Mouse (Mus musculus): ENCODE results near the gene Yipf2. TPM values are rescaled to one million over a fixed set of nuclear protein-coding genes. Genes with fewer than 3 reads are reported as not detected.
"Not testable (repeated sequence)": the region's sequence is repeated elsewhere in the genome, so short reads cannot be mapped to it uniquely, and the experiment has no call there.

The Yipf2 gene
- polyA plus RNA-seq, 1 experiment from 2014 or later: 23.8 TPM

DNA sequence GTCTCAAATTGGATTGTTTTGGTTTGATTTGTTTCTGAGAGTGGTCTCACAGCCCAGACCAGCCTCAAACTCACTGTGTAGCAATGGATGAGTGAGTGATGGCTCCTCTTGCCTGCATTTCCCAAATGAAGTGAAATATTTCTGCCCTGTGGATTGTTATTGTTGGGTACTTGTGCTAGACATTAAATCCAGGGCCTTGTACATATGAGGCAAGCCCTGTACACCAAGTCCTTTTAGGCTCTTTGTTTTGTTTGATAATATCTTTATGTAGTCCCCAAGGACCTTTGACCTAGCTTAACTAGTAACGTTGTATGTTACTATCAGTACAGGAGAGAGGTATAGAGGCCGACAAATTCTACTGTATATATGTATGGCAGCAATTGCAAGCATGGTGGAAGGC, 2.2 kb upstream of the Yipf2 start:
- ATAC-seq (ENCODE audit: insufficient number of reproducible peaks, insufficient read depth, low FRiP score, low TSS enrichment, low read depth): no peak
- no peaks in the 10 kb centered on the region for H3K27me3 ChIP-seq
- H3K36me3 ChIP-seq: peaks cover 25% of the 10 kb centered on the region
- H3K9ac ChIP-seq: no peak overlapping the region
- 80% methylated on average over 2 of the region's 2 CpGs for WGBS
- H3K4me3 ChIP-seq: no peak overlapping the region
- H3K4me2 ChIP-seq: no peak overlapping the region
- H3K9me3 ChIP-seq: no peaks in the 10 kb centered on the region
- H3K27ac ChIP-seq: no peak overlapping the region
- peaks cover 36% of the 10 kb centered on the region for H3K4me1 ChIP-seq

DNA sequence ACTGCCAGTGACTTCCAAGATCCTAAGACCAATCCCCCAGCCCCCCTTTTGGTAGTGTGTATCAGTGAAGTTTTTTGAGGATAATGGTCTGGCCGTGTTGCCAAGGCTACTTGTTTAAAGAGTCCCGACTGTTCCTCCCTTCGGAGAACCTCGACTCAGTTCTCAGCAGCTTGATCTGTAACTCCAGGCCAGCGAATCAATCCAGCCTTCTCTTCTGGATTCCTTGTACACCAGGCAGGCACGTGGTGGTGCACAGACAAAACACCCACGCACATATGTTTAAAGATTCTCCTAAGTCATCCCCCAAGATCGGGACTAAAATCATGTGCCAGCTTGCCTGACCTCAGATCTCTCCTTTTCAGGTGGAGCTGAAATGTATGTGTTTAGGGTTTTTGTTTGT, 1.7 kb upstream of the Yipf2 start:
- peak overlapping the region; percentile 99 for H3K4me3 ChIP-seq
- H3K36me3 ChIP-seq: peaks cover 30% of the 10 kb centered on the region
- H3K4me1 ChIP-seq: peaks cover 36% of the 10 kb centered on the region
- peak overlapping the region; percentile 96 for H3K9ac ChIP-seq
- H3K27ac ChIP-seq; ATAC-seq (ENCODE audit: insufficient number of reproducible peaks, insufficient read depth, low FRiP score, low TSS enrichment, low read depth); H3K27me3 ChIP-seq; H3K9me3 ChIP-seq: not testable (repeated sequence)
- peak overlapping the region; percentile 96 for H3K4me2 ChIP-seq
- 90% methylated on average over 8 of the region's 8 CpGs for WGBS

DNA sequence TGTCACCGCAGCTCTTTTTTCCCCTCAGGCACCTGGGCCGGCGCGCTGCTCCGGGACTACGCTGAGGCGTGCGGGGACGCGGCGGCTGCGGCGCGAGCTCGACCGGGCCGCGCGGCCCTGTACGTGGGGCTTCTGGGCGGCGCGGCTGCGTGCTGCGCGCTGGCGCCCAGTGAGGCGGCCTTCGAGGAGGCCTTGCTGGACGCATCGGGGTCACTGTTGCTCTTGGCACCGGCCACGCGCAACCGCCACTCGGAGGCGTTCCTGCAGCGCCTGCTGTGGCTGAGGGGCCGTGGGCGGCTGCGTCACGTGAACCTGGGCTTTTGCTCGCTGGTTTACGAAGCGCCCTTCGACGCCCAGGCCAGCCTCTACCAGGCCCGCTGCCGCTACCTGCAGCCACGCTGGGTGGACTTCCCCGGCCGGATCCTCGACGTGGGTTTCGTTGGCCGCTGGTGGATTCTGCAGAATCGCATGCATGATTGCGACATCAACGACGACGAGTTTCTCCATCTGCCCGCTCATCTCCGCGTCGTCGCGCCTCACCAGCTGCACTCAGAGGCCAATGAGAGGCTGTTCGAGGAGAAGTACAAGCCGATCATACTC, 594 bp upstream of the Yipf2 start:
- Histone ChIP-seq H3K9me3 (no peaks in the 10 kb centered on the region), H3K4me1 (peaks cover 36% of the 10 kb centered on the region), H3K27me3 (no peaks in the 10 kb centered on the region), H3K4me3 (peak overlapping the region; percentile 99), H3K27ac (peak overlapping the region; percentile 88), H3K9ac (peak overlapping the region; percentile 96), H3K36me3 (peaks cover 42% of the 10 kb centered on the region), H3K4me2 (peak overlapping the region; percentile 96)
- WGBS: 1% methylated on average over 69 of the region's 69 CpGs
- peak; percentile 45 for ATAC-seq (ENCODE audit: insufficient number of reproducible peaks, insufficient read depth, low FRiP score, low TSS enrichment, low read depth)

DNA sequence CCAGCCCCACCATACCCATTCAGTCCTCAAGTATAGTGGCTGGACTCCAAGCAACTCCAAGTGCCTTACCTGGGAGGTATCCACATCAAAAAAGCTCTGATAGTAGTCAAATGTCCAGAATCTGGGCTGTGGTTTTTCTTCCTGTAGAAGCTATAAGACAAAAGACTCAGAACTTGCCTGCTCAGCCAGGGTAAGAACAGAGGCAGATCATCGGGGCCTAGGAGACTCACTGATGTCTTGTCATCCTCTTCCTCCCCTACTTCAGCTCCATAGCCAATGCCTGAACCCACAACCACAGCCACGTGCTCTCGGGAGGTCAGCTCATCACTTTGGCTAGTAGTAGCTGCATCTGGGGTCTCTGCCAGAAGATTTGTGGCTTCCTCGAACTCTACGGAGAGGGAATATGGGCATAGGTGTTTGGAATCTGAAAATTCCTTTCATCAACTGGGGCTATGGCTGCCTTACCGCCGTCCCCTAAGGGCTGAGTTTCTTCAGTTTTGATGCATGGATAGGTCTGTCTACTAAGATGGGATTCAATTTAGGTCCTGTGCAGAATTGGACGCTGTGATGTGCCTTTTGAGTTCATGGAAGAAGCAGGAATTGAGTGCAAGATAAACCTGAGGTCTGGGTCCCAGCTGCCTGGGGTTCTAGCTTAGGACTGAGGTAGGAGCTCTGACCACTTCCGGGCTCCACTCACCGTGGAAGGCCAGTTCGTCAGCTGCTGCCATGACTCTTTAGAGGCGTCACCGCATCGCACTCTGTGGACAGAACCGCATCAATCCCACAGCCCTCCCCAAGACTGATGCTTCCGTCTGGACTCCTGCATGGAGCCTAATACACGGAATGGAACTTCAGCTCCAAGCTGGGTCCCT, 561 bp downstream of the Yipf2 start:
- peak overlapping the region; percentile 99 for H3K4me3 ChIP-seq
- H3K4me1 ChIP-seq: peaks cover 36% of the 10 kb centered on the region
- H3K27me3 ChIP-seq: no peaks in the 10 kb centered on the region
- 17% methylated on average over 17 of the region's 17 CpGs for WGBS
- H3K36me3 ChIP-seq: peaks cover 53% of the 10 kb centered on the region
- H3K9me3 ChIP-seq: no peaks in the 10 kb centered on the region
- peak overlapping the region; percentile 96 for H3K9ac ChIP-seq
- peak overlapping the region; percentile 96 for H3K4me2 ChIP-seq
- ATAC-seq (ENCODE audit: insufficient number of reproducible peaks, insufficient read depth, low FRiP score, low TSS enrichment, low read depth): peak; percentile 64
- peak overlapping the region; percentile 74 for H3K27ac ChIP-seq

GRCm38 (mm10) chr9:21591127-21591830, 1.3 kb downstream of the Yipf2 start:
- peaks cover 36% of the 10 kb centered on the region for H3K4me1 ChIP-seq
- no peak overlapping the region for H3K27ac ChIP-seq
- H3K4me3 ChIP-seq: peak overlapping the region; percentile 99
- 85% methylated on average over 6 of the region's 6 CpGs for WGBS
- H3K27me3 ChIP-seq: no peaks in the 10 kb centered on the region
- H3K4me2 ChIP-seq: peak overlapping the region; percentile 96; the same call in 1 of the 2 replicates
- H3K9ac ChIP-seq: no peak overlapping the region
- H3K36me3 ChIP-seq: peaks cover 56% of the 10 kb centered on the region
- no peaks in the 10 kb centered on the region for H3K9me3 ChIP-seq
- no peak for ATAC-seq (ENCODE audit: insufficient number of reproducible peaks, insufficient read depth, low FRiP score, low TSS enrichment, low read depth)

DNA sequence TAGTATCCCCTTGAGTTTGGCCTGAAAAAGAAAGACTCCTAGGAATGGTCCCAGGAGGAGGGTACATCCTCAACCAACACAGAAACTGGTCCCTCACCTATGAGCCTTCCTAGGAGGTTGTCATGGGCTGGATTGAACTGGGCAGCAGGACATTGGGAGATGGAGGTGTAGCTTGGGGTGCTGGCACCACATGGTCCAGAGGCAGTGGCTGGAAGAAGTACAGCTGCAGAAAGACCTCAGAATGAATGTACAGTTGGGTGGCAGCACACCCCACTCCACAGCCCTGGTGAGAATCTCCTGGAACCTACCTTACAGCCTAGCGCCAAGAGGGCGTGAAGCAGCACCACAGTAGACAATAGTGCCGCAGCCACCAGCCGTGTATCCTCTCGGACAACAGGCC, 3.1 kb downstream of the Yipf2 start:
- no peaks in the 10 kb centered on the region for H3K9me3 ChIP-seq
- no peak overlapping the region for H3K4me3 ChIP-seq
- no peak overlapping the region for H3K4me2 ChIP-seq
- H3K36me3 ChIP-seq: peaks cover 59% of the 10 kb centered on the region
- H3K4me1 ChIP-seq: peaks cover 26% of the 10 kb centered on the region
- no peak overlapping the region for H3K27ac ChIP-seq
- no peaks in the 10 kb centered on the region for H3K27me3 ChIP-seq
- ATAC-seq (ENCODE audit: insufficient number of reproducible peaks, insufficient read depth, low FRiP score, low TSS enrichment, low read depth): no peak
- WGBS: 92% methylated on average over 5 of the region's 5 CpGs
- no peak overlapping the region for H3K9ac ChIP-seq

DNA sequence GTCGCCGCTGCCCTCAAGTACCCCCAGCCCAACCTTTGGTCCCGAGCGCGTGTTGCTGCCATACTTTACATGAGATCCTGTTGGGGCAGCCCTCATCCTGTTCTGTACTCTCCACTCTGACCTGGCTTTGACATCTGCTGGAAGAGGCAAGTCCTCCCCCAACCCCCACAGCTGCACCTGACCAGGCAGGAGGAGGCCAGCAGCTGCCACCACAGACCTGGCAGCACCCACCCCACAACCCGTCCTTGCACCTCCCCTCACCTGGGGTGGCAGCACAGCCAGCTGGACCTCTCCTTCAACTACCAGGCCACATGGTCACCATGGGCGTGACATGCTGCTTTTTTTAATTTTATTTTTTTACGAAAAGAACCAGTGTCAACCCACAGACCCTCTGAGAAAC, 4.3 kb downstream of the Yipf2 start:
- Histone ChIP-seq H3K9me3 (no peaks in the 10 kb centered on the region), H3K27me3 (no peaks in the 10 kb centered on the region), H3K9ac (no peak overlapping the region), H3K4me3 (no peak overlapping the region), H3K36me3 (peaks cover 70% of the 10 kb centered on the region), H3K27ac (no peak overlapping the region), H3K4me1 (peaks cover 15% of the 10 kb centered on the region), H3K4me2 (no peak overlapping the region)
- 86% methylated on average over 8 of the region's 8 CpGs for WGBS
- ATAC-seq (ENCODE audit: insufficient number of reproducible peaks, insufficient read depth, low FRiP score, low TSS enrichment, low read depth): no peak

GRCm38 (mm10) chr9:21587678-21588349, 4.8 kb downstream of the Yipf2 start:
- no peak overlapping the region for H3K4me2 ChIP-seq

GRCm38 (mm10) chr9:21585401-21585800, 7.2 kb downstream of the Yipf2 start:
- no peaks in the 10 kb centered on the region for H3K27me3 ChIP-seq
- no peak overlapping the region for H3K4me2 ChIP-seq
- no peak for ATAC-seq (ENCODE audit: insufficient number of reproducible peaks, insufficient read depth, low FRiP score, low TSS enrichment, low read depth)
- WGBS: 84% methylated on average over 1 of the region's 1 CpGs
- H3K27ac ChIP-seq: no peak overlapping the region
- no peak overlapping the region for H3K9ac ChIP-seq
- no peaks in the 10 kb centered on the region for H3K9me3 ChIP-seq
- H3K4me1 ChIP-seq: no peaks in the 10 kb centered on the region
- peaks cover 99% of the 10 kb centered on the region for H3K36me3 ChIP-seq
- no peak overlapping the region for H3K4me3 ChIP-seq

More at GRCm38 (mm10) chr9:21587678-21588349, 4.8 kb downstream of the Yipf2 start:
- Histone ChIP-seq H3K4me1 (peaks cover 15% of the 10 kb centered on the region), H3K36me3 (peaks cover 75% of the 10 kb centered on the region), H3K4me3 (no peak overlapping the region), H3K27me3 (no peaks in the 10 kb centered on the region), H3K9me3 (no peaks in the 10 kb centered on the region), H3K9ac (no peak overlapping the region), H3K27ac (no peak overlapping the region)
- WGBS: 89% methylated on average over 23 of the region's 23 CpGs
- no peak for ATAC-seq (ENCODE audit: insufficient number of reproducible peaks, insufficient read depth, low FRiP score, low TSS enrichment, low read depth)

GRCm38 (mm10) chr9:21578226-21578625, 14.4 kb downstream of the Yipf2 start:
- no peak overlapping the region for H3K9ac ChIP-seq
- H3K36me3 ChIP-seq: peaks cover 98% of the 10 kb centered on the region
- no peak overlapping the region for H3K4me2 ChIP-seq
- H3K4me3 ChIP-seq: no peak overlapping the region
- WGBS: 90% methylated on average over 3 of the region's 3 CpGs
- no peaks in the 10 kb centered on the region for H3K9me3 ChIP-seq
- no peaks in the 10 kb centered on the region for H3K27me3 ChIP-seq
- no peak overlapping the region for H3K27ac ChIP-seq
- H3K4me1 ChIP-seq: no peaks in the 10 kb centered on the region
- no peak for ATAC-seq (ENCODE audit: insufficient number of reproducible peaks, insufficient read depth, low FRiP score, low TSS enrichment, low read depth)

GRCm38 (mm10) chr9:21576286-21576685, 16.3 kb downstream of the Yipf2 start:
- no peak overlapping the region for H3K4me2 ChIP-seq
- 97% methylated on average over 1 of the region's 1 CpGs for WGBS
- H3K4me3 ChIP-seq: no peak overlapping the region
- no peak overlapping the region for H3K27ac ChIP-seq
- no peak overlapping the region for H3K9ac ChIP-seq
- peaks cover 98% of the 10 kb centered on the region for H3K36me3 ChIP-seq
- no peaks in the 10 kb centered on the region for H3K9me3 ChIP-seq
- no peak for ATAC-seq (ENCODE audit: insufficient number of reproducible peaks, insufficient read depth, low FRiP score, low TSS enrichment, low read depth)
- no peaks in the 10 kb centered on the region for H3K27me3 ChIP-seq
- no peaks in the 10 kb centered on the region for H3K4me1 ChIP-seq

Data from embryonic facial prominence, embryonic 13.5 days (tissue).